Mouse (Mus musculus): Measurements from ENCODE around the gene Olfr1510.
A peak's percentile ranks its signal among the peaks of the same experiment; 100 is the strongest.
"Not testable (repeated sequence)": the region's sequence is repeated elsewhere in the genome, so short reads cannot be mapped to it uniquely, and the experiment has no call there.

Gene Olfr1510

DNA sequence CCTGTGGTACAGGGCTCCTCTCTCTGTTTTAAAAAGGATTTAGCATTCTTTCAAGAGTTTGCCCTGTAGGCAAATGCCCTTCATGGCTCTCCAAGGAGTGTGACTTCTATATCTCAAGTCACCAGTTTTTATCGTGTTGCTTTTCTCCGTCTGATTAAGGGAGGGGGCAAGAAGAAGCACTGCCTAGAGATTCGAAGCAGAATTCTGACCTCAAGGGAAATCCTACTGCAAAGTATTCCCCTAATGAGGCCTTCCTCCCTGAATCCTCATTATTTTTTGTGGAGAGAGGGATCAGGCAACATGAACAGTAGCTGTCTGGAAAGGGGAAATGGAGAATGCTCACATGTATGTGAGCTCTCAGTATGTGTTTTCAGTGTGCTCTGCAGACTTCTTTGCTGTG is at the start of gene Olfr1510:
Gene Olfr1510 (minus strand): TSS at position 101 of the 400 bp plus-strand sequence.
- no peak for DNase-seq (ENCODE audit: low spot score)

GRCm38 (mm10) chr14:52461928-52462327 is 47.8 kb upstream of the Olfr1510 start:
- DNase-seq (ENCODE audit: low spot score): no peak

DNA sequence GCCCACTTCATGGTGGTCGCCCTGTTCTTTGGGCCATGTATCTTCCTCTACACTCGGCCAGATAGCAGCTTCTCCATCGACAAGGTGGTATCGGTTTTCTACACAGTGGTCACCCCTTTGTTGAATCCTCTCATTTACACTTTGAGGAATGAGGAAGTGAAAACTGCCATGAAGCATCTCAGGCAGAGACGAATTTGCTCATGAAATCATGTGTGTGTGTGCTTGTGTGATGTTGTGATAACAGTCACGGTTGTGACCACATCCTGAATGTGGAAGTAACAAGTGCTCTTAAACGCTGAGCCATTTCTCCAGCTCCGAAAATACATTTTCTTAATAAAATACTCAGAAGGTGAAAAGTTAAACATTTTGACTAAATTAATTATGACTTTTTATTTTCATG is 37.0 kb upstream of the Olfr1510 start:
- DNase-seq (ENCODE audit: low spot score): peak; percentile 50

DNA sequence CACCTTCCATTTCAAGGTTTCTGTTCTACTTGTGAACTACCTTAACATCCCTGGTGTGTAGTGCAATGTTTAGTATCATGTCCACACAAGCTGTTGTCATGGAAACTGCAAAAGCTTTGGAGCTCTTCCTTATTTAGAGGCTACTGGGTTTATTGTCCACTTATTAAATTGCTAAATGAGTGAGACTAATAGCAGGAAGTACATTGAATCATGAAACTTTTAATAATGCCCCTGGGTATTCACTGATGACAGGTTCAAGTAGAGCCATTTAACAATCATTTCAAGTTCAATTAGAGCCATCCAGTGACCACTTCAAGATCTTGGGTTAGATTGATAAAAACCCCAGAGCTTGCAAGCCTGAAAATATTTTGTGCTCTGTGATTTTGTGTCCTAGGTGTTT is 28.5 kb upstream of the Olfr1510 start, which contains the start of gene Olfr1509:
Gene Olfr1509 (plus strand): TSS at position 301 of the 400 bp plus-strand sequence.
- no peak for DNase-seq (ENCODE audit: low spot score)

- DNase-seq (ENCODE audit: low spot score): peak; percentile 66
Observed at GRCm38 (mm10) chr14:52427686-52428085, 13.5 kb upstream of the Olfr1510 start.

- DNase-seq (ENCODE audit: low spot score): not testable (repeated sequence)
Observed at GRCm38 (mm10) chr14:52410142-52410919, 3.8 kb downstream of the Olfr1510 start.

DNA sequence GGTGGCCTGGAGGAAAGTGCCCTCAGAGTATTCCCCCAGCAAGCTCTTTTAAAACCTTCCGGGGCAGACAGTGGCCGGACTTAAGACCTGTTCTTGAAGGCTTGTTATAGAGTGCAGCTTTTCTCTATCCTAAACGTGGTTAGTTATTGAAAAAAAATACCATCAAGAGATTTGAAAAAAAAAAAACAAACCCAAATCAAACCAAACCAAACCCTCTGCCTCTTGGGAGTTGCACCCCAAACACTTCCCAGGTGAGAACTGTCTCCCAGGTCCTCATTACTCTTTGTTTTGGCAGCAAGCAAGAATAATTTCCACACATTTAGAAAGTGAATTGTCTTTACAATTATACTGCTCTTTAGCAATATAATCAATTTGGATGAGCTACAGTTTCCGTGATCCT is 16.9 kb downstream of the Olfr1510 start, which contains the start of gene Olfr1511:
Gene Olfr1511 (minus strand): TSS at position 101 of the 400 bp plus-strand sequence.
- no peak for DNase-seq (ENCODE audit: low spot score)

GRCm38 (mm10) chr14:52390084-52390848 is 23.9 kb downstream of the Olfr1510 start:
- peak; percentile 3 for DNase-seq (ENCODE audit: low spot score)

GRCm38 (mm10) chr14:52379068-52379467 is 35.1 kb downstream of the Olfr1510 start, which contains the start of gene Olfr1512:
Gene Olfr1512, minus strand, starts transcription at chr14:52379168.
- DNase-seq (ENCODE audit: low spot score): no peak

DNA sequence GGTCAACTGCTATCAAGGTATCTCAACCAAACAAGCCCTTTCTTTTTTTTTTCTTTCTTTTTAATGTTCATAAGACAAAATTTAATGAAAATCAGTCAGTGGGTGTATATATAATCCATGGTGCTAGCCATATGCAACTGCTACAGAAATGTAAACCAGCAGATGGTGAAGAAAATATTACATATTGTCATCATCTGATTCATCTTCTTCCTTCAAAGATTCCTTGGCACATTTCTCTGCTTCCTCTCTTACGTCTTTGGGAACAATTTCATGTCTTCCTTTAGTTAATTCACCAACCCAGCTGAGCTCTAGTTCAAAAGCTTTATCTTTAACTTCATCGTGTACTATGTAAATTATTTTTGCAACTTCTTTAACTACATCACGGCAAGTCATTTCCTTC is 45.4 kb downstream of the Olfr1510 start:
- DNase-seq (ENCODE audit: low spot score): no peak
